Mouse (Mus musculus): ENCODE results near the gene Cacna1s.

Cacna1s gene

DNA sequence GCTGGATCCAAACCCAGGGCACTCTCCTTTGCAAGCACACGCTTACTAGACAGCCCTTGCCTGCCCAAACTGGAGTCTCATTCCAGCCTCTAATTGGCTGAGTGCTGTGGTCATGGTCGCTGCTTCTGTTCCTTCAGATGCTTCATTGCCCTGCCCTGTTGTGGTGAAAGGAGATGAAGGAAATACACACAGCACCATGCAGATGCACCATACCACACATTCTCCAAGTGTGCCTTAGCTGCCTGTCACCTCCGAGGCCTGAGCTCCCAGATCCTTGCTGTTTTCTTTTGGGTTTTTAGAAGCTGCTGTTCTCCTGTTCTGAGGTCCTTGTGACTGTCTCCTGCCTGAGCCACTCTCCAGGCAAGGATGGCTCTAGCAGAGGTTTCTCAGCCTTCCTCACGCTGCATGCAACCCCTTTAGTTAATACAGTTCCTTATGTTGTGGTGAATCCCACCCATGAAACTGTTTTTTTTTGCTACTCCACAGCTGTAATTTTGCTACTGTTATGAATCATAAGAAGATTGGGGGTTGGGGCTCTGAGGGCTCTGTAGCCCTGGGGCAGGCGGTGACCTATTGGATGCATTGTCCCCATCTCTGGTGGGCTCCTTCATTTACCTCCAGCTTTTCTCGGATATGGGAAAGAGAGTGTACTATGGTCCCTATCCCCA lies 83.4 kb downstream of the Cacna1s start:
- TF ChIP-seq GATA4 (IDR thresholded peaks at IDR 0.05; ENCODE audit: insufficient replicate concordance, low read length), result no peak

GRCm38 (mm10) chr1:136136547-136136946 lies 84.0 kb downstream of the Cacna1s start:
- TF ChIP-seq GATA4 (IDR thresholded peaks at IDR 0.05; ENCODE audit: insufficient replicate concordance, low read length), result no peak

DNA sequence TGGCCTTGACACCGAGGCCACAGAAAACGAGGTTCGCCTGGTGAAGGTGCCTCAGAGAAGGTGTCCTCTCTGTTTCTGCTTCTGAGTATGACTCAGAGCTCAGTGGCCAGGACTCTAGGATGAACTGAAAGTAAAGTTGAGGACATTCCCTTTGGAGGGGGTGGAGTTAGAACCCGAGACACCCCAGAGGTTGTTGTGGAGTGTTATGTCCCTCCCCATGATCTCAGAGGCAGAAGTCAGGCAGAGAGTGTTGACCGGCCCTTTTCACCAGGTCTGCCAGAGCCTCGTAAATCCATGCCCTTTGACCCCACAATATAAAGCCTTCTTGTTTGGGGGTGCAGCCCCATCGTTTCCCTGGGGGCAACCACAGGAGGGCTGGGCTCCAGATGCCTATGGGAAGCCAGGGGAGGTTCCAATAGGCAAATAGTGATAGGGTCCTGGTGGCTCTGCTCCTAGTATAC lies 84.6 kb downstream of the Cacna1s start:
- no peak for TF ChIP-seq GATA4 (IDR thresholded peaks at IDR 0.05; ENCODE audit: insufficient replicate concordance, low read length)

GRCm38 (mm10) chr1:136137575-136137974 lies 85.0 kb downstream of the Cacna1s start:
- TF ChIP-seq GATA4 (IDR thresholded peaks at IDR 0.05; ENCODE audit: insufficient replicate concordance, low read length), result no peak

DNA sequence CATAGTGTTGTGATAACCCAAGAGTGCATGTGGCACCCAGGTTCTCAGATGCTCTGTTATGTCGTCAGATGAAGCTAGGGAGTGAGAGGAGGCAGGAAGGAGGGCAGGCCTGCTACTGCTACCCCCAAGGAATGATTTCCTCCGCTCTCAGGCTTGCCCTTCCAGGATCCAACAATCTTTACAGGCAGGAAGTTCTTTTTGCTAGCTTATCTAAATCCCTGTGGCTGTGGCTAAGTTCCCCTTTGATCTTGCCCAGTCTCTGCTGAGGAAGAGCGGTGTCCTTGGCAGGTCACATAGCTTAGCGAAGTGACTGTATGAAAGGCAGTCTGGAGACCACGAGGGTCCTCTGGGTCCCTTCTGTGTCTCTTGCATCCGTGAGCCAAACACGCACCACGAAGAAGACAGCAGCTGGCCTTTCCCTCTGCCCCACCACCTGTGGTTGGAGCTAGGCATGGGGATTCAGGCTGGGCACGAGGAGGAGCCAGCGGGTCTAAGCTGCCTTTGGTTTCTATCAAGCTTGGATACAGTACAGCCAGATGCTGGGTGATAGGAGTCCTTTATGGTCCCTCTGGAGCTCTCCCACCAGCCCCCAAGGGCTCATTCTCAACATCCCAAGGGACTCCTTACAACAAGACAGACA lies 85.8 kb downstream of the Cacna1s start:
- peak; percentile 56; the same call in 1 of the 2 replicates for TF ChIP-seq GATA4 (IDR thresholded peaks at IDR 0.05; ENCODE audit: insufficient replicate concordance, low read length)

DNA sequence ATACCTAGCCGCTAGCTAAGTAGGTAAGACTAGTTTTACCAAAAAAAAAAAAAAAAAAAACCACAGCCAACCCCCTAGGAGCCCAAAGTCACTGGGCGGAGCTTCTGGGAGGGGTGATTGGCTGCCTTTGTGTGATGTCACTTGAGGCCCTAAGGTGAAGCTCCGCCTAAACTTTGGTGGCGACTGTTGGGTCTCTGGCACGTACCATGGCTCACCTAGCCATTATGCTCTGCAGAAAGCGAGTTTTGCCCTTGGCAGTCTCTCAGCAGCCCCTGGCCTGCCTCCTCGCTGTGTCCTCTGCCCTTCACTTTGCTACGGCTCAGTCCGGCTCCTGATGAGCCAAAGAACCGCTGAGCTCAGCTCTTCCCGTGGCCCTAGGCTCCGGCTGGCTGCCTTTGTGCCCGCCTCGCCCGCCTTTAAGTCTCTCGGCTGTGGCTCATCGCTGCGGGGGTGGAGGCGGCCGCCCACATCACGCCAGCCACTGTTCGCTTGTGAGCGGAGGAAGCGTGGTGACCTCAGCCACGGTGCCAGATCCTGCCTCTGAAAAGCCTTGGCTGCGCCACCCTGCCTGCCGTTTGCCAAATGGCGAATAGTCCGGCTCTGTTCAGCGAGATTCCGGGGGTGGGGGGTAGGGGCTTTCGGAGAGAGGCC lies 87.6 kb downstream of the Cacna1s start:
- no peak for TF ChIP-seq GATA4 (IDR thresholded peaks at IDR 0.05; ENCODE audit: insufficient replicate concordance, low read length)

GRCm38 (mm10) chr1:136141176-136141950 lies 88.8 kb downstream of the Cacna1s start:
- no peak for TF ChIP-seq GATA4 (IDR thresholded peaks at IDR 0.05; ENCODE audit: insufficient replicate concordance, low read length)

DNA sequence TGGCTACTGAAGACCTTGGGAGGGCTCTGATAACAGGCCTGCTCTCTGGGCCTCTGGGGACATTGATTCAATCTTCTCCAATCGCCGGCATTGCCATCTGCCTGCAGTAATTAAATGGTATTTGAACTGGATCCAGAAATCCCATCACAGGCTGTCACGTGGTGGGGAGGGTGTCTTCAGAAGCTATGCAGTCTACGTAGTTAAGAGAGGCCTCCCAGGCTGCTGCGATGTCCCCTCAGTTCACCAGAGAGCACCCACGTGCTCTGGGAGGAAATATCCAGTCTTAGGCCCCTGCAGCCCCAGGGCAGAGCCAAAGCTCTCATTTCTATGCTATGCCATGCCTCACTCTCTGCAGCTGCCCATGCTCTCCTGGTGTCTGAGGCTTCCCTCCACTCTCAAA lies 89.8 kb downstream of the Cacna1s start:
- TF ChIP-seq GATA4 (IDR thresholded peaks at IDR 0.05; ENCODE audit: insufficient replicate concordance, low read length), result no peak

- TF ChIP-seq GATA4 (IDR thresholded peaks at IDR 0.05; ENCODE audit: insufficient replicate concordance, low read length), result no peak
These were observed 91.0 kb downstream of the Cacna1s start for GRCm38 (mm10) chr1:136143514-136143913.

- no peak for TF ChIP-seq GATA4 (IDR thresholded peaks at IDR 0.05; ENCODE audit: insufficient replicate concordance, low read length)
These were observed 97.2 kb downstream of the Cacna1s start for GRCm38 (mm10) chr1:136149702-136150101.

GRCm38 (mm10) chr1:136151371-136151770 lies 98.8 kb downstream of the Cacna1s start:
- TF ChIP-seq GATA4 (IDR thresholded peaks at IDR 0.05; ENCODE audit: insufficient replicate concordance, low read length), result no peak

GRCm38 (mm10) chr1:136156304-136156703 lies 103.8 kb downstream of the Cacna1s start:
- no peak for TF ChIP-seq GATA4 (IDR thresholded peaks at IDR 0.05; ENCODE audit: insufficient replicate concordance, low read length)

DNA sequence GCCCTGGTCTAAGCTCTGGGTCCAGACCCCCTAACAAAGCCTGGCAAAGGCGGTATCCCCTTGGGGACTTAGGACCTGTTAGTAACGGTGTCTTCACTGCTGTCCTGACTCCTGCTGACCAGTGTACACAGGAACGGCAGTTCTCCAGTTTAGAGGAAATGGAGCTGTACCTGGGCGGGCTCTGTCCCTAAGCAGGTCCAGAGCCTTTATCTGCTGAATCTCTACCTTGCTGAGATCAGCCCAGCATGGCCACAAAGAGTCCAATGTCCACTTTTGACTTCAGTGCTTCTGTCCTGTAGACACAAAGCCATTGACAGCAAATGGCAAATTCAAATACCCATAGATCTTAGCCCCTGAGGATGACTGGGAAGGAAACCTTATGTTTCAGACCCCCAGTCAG lies 104.4 kb downstream of the Cacna1s start:
- no peak for TF ChIP-seq GATA4 (IDR thresholded peaks at IDR 0.05; ENCODE audit: insufficient replicate concordance, low read length)

- no peak for TF ChIP-seq GATA4 (IDR thresholded peaks at IDR 0.05; ENCODE audit: insufficient replicate concordance, low read length)
These were observed 107.3 kb downstream of the Cacna1s start for GRCm38 (mm10) chr1:136159830-136160229.

GRCm38 (mm10) chr1:136160297-136160696 lies 107.7 kb downstream of the Cacna1s start:
- TF ChIP-seq GATA4 (IDR thresholded peaks at IDR 0.05; ENCODE audit: insufficient replicate concordance, low read length), result no peak
